Mouse (Mus musculus) liver, postnatal 0 days (tissue): ENCODE results near the gene Bhlhe40. TPM values are rescaled to one million over a fixed set of nuclear protein-coding genes. Genes with fewer than 3 reads are reported as not detected.
A peak's percentile ranks its signal among the peaks of the same experiment; 100 is the strongest.

ENCODE experiments used
- ATAC-seq: fragments of 200-750 bp; cut with Nextera tagmentation; 2 replicates; pipeline ENCODE4 v1.8.0; 2017; ENCODE audit warnings: mild to moderate bottlenecking, moderate library complexity
- DNase-seq: peaks from one replicate; pipeline ENCODE4 v3.0.0-alpha.2; 2016
- H3K27ac ChIP-seq: fragments of 300-500 bp; sonication (generic); 2 replicates; pipeline ENCODE4 v1.5.1; 2014; ENCODE audit warnings: antibody characterized with exemption, moderate library complexity, mild to moderate bottlenecking, low read depth
- H3K27me3 ChIP-seq: fragments of 300-500 bp; sonication (generic); 2 replicates; pipeline ENCODE4 v1.6.1; 2014; ENCODE audit warnings: low read length, control low read depth, mixed read lengths; ENCODE audit not compliant: insufficient read depth
- H3K36me3 ChIP-seq: fragments of 300-500 bp; sonication (generic); replicated peaks from 2 replicates; pipeline ENCODE4 v1.6.1; 2014; ENCODE audit warnings: mild to moderate bottlenecking, control low read depth, low read length, moderate library complexity, mixed read lengths; ENCODE audit not compliant: insufficient read depth
- H3K4me1 ChIP-seq: fragments of 300-500 bp; sonication (generic); 2 replicates; pipeline ENCODE4 v1.6.1; 2014; ENCODE audit warnings: antibody characterized with exemption, mild to moderate bottlenecking, control low read depth; ENCODE audit not compliant: insufficient read depth
- H3K4me2 ChIP-seq: fragments of 300-500 bp; sonication (generic); 2 replicates; pipeline ENCODE4 v1.6.1; 2014; ENCODE audit warnings: low read depth, mild to moderate bottlenecking, low read length, moderate library complexity, mixed read lengths
- H3K4me3 ChIP-seq: fragments of 300-500 bp; sonication (generic); 2 replicates; pipeline ENCODE4 v1.5.1; 2014; ENCODE audit warnings: low read depth, low read length
- H3K9ac ChIP-seq: fragments of 300-500 bp; sonication (generic); replicated peaks from 2 replicates; pipeline ENCODE4 v1.6.1; 2014; ENCODE audit warnings: mild to moderate bottlenecking, moderate library complexity
- H3K9me3 ChIP-seq: fragments of 300-500 bp; sonication (generic); 2 replicates; pipeline ENCODE4 v1.6.1; 2016; ENCODE audit warnings: mild to moderate bottlenecking, control low read depth, low read length, mixed read lengths
- CTCF ChIP-seq: sonication (generic); IDR thresholded peaks from 2 replicates; pipeline ENCODE4 v1.5.1; 2016; ENCODE audit warnings: antibody characterized with exemption, low read depth
- EP300 ChIP-seq: IDR thresholded peaks from 2 replicates; pipeline ENCODE4 v1.6.1; 2016; ENCODE audit warnings: antibody characterized with exemption, low read depth, mild to moderate bottlenecking
- WGBS: fragments of 180-500 bp; shearing (Covaris S2); extraction: QIAGEN DNeasy Blood & Tissue Kit; methylation state at CpG from one replicate; pipeline ENCODE4 v1.1.7; 2014; ENCODE audit not compliant: insufficient replicate concordance; 5-methylcytosine and 5-hydroxymethylcytosine counted together
- polyA plus RNA-seq: library from polyadenylated mRNA; unstranded; fragments of >200 nt; fragmentation: Nextera tagmentation; extraction: Ambion mirVana; gene quantifications from 2 replicates; pipeline ENCODE4 v1.2.1, GENCODE M21; 2015

Bhlhe40 gene
- polyA plus RNA-seq, 1 experiment from 2014 or later, result 19.1 TPM

- WGBS, result under 1% methylated on average over 17 of the region's 17 CpGs
- Histone ChIP-seq H3K4me2 (peak overlapping the region; percentile 84), H3K4me3 (peak overlapping the region; percentile 67), H3K27ac (peak overlapping the region; percentile 99), H3K9ac (peak overlapping the region; percentile 81), H3K4me1 (peaks cover 17% of the 10 kb centered on the region; the same call in 1 of the 2 replicates), H3K9me3 (no peaks in the 10 kb centered on the region), H3K36me3 (peaks cover 24% of the 10 kb centered on the region), H3K27me3 (peaks cover 9% of the 10 kb centered on the region; the same call in 1 of the 2 replicates)
- DNase-seq, result peak; percentile 88
- ATAC-seq, result no peak
- TF ChIP-seq CTCF, result peak; percentile 94
- peak; percentile 58 for TF ChIP-seq EP300
Observed at GRCm38 (mm10) chr6:108661412-108661811, 983 bp downstream of the Bhlhe40 start.

GRCm38 (mm10) chr6:108661890-108662289, 1.5 kb downstream of the Bhlhe40 start:
- 45% methylated on average over 6 of the region's 6 CpGs for WGBS
- H3K27ac ChIP-seq, result peak overlapping the region; percentile 99

DNA sequence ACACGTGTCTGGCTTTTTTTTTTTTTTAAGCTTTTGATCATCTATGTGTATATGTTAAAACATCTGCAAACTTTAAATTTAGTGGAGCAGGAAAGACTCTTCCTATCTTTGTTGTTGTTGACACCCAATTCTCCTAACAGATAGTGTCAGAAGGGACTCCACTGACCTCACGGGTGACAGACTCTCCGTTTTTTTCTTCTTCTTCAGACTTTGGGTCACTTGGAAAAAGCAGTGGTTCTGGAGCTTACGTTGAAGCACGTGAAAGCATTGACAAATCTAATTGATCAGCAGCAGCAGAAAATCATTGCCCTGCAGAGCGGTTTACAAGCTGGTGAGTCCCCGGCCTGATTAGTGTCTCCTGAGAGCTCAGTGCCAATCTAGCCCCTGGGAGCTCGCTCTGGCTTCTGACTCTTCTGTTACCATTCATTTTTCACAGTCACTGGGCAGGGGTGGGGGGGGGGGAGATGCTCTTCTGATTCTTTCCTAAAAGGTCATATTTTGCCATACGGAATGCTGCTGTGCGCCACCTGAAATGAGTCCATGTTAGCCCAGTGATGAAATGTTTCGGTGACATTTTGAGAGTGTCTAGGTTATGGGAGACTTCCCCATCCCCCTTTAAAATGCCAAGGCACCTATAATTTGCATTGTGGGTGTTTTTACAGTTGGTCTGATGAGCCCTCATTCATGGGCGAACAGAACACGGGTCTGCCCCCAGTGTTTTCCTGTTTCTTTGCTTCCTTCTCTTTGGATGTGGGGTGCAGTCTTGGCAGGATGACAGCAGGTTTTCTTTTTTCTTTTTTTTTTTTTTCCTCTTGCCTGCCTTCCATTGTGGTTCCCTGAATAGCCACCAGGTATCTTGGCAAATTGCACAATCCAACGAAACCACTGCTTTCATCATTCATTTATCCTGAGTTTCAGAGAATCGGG, 2.1 kb downstream of the Bhlhe40 start:
- Histone ChIP-seq H3K4me2 (peak overlapping the region; percentile 84), H3K27ac (peak overlapping the region; percentile 99), H3K4me1 (peaks cover 17% of the 10 kb centered on the region; the same call in 1 of the 2 replicates), H3K9me3 (no peaks in the 10 kb centered on the region), H3K27me3 (peaks cover 9% of the 10 kb centered on the region; the same call in 1 of the 2 replicates), H3K4me3 (peak overlapping the region; percentile 67), H3K36me3 (peaks cover 30% of the 10 kb centered on the region), H3K9ac (peak overlapping the region; percentile 81)
- DNase-seq (no peak), ATAC-seq (no peak)
- WGBS, result 51% methylated on average over 15 of the region's 15 CpGs
- TF ChIP-seq CTCF (no peak), EP300 (no peak)

More at GRCm38 (mm10) chr6:108661890-108662289, 1.5 kb downstream of the Bhlhe40 start:
- H3K36me3 ChIP-seq, result peaks cover 27% of the 10 kb centered on the region
- peak overlapping the region; percentile 84 for H3K4me2 ChIP-seq
- peak overlapping the region; percentile 67 for H3K4me3 ChIP-seq
- peaks cover 9% of the 10 kb centered on the region; the same call in 1 of the 2 replicates for H3K27me3 ChIP-seq
- H3K9ac ChIP-seq, result peak overlapping the region; percentile 81
- H3K4me1 ChIP-seq, result peaks cover 17% of the 10 kb centered on the region; the same call in 1 of the 2 replicates
- no peak for TF ChIP-seq CTCF
- TF ChIP-seq EP300, result no peak
- no peaks in the 10 kb centered on the region for H3K9me3 ChIP-seq
- DNase-seq (no peak), ATAC-seq (no peak)

DNA sequence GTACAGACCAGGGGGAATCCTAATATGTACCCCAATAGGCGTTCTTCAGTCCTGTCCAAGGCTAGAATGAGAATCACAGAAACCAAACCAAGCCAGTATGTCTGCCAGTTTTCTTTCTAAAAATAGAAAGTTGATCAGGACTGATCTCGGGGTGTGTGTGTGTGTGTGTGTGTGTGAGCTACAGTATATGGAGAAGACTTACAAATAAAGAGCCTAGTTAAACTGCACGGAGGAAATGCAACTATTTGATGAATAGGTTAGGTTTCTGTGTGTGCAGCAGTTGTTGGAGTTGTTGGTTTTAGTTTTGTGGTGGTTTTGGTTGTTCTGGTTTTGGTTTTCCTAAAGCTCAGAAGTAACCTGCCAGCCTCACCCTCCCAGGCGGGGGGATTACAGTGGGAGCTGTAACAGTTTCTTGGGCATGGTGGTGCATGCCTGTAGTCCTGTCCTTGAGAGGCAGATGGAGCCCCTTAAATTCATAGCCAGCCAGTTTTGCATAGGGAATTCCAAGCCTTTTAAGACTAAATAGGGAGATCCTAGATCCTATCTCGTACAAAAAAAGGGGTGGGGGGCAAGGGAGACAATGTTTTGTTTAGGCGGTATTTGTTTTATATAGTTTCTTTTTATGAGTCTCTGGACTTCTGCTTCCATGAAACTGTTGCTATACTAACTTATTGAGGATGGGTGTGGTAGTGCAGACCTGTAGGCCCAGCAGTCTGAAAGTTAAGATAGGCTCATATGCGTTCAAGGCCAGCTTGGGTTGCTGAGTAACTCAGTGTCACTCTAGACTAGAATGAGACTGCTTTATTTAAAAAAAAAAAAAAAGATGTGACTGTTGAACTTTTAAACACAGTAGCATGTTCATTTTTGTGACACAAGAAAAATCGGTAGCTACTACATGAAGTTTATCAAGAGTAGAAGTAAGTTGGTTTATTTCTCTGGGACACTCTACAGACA, 3.1 kb downstream of the Bhlhe40 start:
- TF ChIP-seq EP300 (no peak), CTCF (no peak)
- H3K27ac ChIP-seq, result no peak overlapping the region
- DNase-seq (no peak), ATAC-seq (no peak)
- H3K27me3 ChIP-seq, result peaks cover 9% of the 10 kb centered on the region; the same call in 1 of the 2 replicates
- H3K9ac ChIP-seq, result peak overlapping the region; percentile 45; the same call in 1 of the 2 replicates
- H3K9me3 ChIP-seq, result no peaks in the 10 kb centered on the region
- H3K4me3 ChIP-seq, result peak overlapping the region; percentile 67
- H3K4me2 ChIP-seq, result peak overlapping the region; percentile 84
- WGBS, result 54% methylated on average over 8 of the region's 8 CpGs
- peaks cover 30% of the 10 kb centered on the region for H3K36me3 ChIP-seq
- H3K4me1 ChIP-seq, result peaks cover 23% of the 10 kb centered on the region

DNA sequence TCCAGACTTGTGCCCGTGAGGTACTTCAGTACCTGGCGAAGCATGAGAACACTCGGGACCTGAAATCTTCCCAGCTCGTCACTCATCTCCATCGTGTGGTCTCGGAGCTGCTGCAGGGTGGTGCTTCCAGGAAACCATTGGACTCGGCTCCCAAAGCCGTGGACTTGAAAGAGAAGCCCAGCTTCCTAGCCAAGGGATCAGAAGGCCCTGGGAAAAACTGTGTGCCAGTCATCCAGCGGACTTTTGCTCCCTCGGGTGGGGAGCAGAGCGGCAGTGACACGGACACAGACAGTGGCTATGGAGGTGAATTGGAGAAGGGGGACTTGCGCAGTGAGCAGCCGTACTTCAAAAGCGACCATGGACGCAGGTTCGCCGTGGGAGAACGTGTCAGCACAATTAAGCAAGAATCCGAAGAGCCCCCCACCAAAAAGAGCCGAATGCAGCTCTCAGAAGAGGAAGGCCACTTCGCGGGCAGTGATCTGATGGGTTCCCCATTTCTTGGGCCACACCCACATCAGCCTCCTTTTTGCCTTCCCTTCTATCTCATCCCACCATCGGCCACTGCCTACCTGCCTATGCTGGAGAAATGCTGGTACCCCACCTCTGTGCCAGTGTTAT, 4.2 kb downstream of the Bhlhe40 start:
- Histone ChIP-seq H3K9ac (peak overlapping the region; percentile 48), H3K27me3 (peaks cover 3% of the 10 kb centered on the region; the same call in 1 of the 2 replicates), H3K4me1 (peaks cover 28% of the 10 kb centered on the region), H3K27ac (no peak overlapping the region), H3K4me2 (peak overlapping the region; percentile 84), H3K4me3 (peak overlapping the region; percentile 10; the same call in 1 of the 2 replicates), H3K36me3 (peaks cover 30% of the 10 kb centered on the region), H3K9me3 (no peaks in the 10 kb centered on the region)
- ATAC-seq, result no peak
- TF ChIP-seq EP300 (no peak), CTCF (no peak)
- WGBS, result 68% methylated on average over 24 of the region's 24 CpGs
- no peak for DNase-seq
